Mouse (Mus musculus) hindbrain, embryonic 16.5 days (tissue): ENCODE measurements around the gene Naga. TPM values are rescaled to one million over a fixed set of nuclear protein-coding genes. Genes with fewer than 3 reads are reported as not detected.

ENCODE experiments used
- ATAC-seq: fragments of 200-750 bp; cut with Nextera tagmentation; 2 replicates; pipeline ENCODE4 v1.8.0; 2017; ENCODE audit warnings: moderate TSS enrichment, moderate library complexity
- H3K27ac ChIP-seq: fragments of 300-500 bp; sonication (generic); 2 replicates; pipeline ENCODE4 v1.5.1; 2014; ENCODE audit warnings: low read depth, mild to moderate bottlenecking, control low read depth, low read length, moderate library complexity
- H3K27me3 ChIP-seq: fragments of 300-500 bp; sonication (generic); replicated peaks from 2 replicates; pipeline ENCODE4 v1.6.1; 2014; ENCODE audit warnings: low read length; ENCODE audit not compliant: control insufficient read depth, insufficient read depth
- H3K36me3 ChIP-seq: fragments of 300-500 bp; sonication (generic); 2 replicates; pipeline ENCODE4 v1.6.1; 2014; ENCODE audit warnings: mild to moderate bottlenecking, low read length, moderate library complexity, mixed read lengths; ENCODE audit not compliant: control insufficient read depth, insufficient read depth
- H3K4me1 ChIP-seq: fragments of 300-500 bp; sonication (generic); 2 replicates; pipeline ENCODE4 v1.6.1; 2014; ENCODE audit warnings: low read depth, low read length; ENCODE audit not compliant: control insufficient read depth, insufficient read depth
- H3K4me2 ChIP-seq: fragments of 300-500 bp; sonication (generic); 2 replicates; pipeline ENCODE4 v1.6.1; 2014; ENCODE audit warnings: mild to moderate bottlenecking, low read length, control low read depth, moderate library complexity
- H3K4me3 ChIP-seq: fragments of 300-500 bp; sonication (generic); 2 replicates; pipeline ENCODE4 v1.5.1; 2014; ENCODE audit warnings: mild to moderate bottlenecking, low read length, control low read depth, moderate library complexity
- H3K9ac ChIP-seq: fragments of 300-500 bp; sonication (generic); 2 replicates; pipeline ENCODE4 v1.6.1; 2014; ENCODE audit warnings: low read depth, mild to moderate bottlenecking, control low read depth, low read length, moderate library complexity
- H3K9me3 ChIP-seq: fragments of 300-500 bp; sonication (generic); 2 replicates; pipeline ENCODE4 v1.6.1; 2014; ENCODE audit warnings: mild to moderate bottlenecking, low read length, moderate library complexity; ENCODE audit not compliant: control insufficient read depth
- WGBS: fragments of 180-500 bp; shearing (Covaris S2); extraction: QIAGEN DNeasy Blood & Tissue Kit; methylation state at CpG from one replicate; pipeline ENCODE4 v1.1.7; 2014; 5-methylcytosine and 5-hydroxymethylcytosine counted together
- polyA plus RNA-seq: library from polyadenylated mRNA; unstranded; fragments of >200 nt; fragmentation: Nextera tagmentation; extraction: Ambion mirVana; gene quantifications from 2 replicates; pipeline ENCODE4 v1.2.1, GENCODE M21; 2015

Naga gene
- polyA plus RNA-seq, 1 experiment from 2014 or later, result 32.8 TPM

GRCm38 (mm10) chr15:82292851-82293250 lies 45.9 kb downstream of the Naga start:
- Histone ChIP-seq H3K4me3 (no peak overlapping the region), H3K9ac (peak overlapping the region; percentile 17; the same call in 1 of the 2 replicates), H3K27me3 (no peaks in the 10 kb centered on the region), H3K4me1 (peaks cover 15% of the 10 kb centered on the region), H3K4me2 (peak overlapping the region; percentile 41), H3K9me3 (no peaks in the 10 kb centered on the region), H3K36me3 (peaks cover 32% of the 10 kb centered on the region), H3K27ac (peak overlapping the region; percentile 70)
- ATAC-seq, result peak; percentile 29
- 10% methylated on average over 5 of the region's 5 CpGs for WGBS

GRCm38 (mm10) chr15:82290252-82290651 lies 48.5 kb downstream of the Naga start:
- peaks cover 45% of the 10 kb centered on the region for H3K36me3 ChIP-seq
- ATAC-seq, result no peak
- no peaks in the 10 kb centered on the region for H3K27me3 ChIP-seq
- H3K4me1 ChIP-seq, result peaks cover 15% of the 10 kb centered on the region
- no peak overlapping the region for H3K9ac ChIP-seq
- H3K27ac ChIP-seq, result no peak overlapping the region
- WGBS, result 84% methylated on average over 7 of the region's 7 CpGs
- H3K4me3 ChIP-seq, result no peak overlapping the region
- H3K9me3 ChIP-seq, result no peaks in the 10 kb centered on the region
- no peak overlapping the region for H3K4me2 ChIP-seq

GRCm38 (mm10) chr15:82286157-82286556 lies 52.6 kb downstream of the Naga start:
- ATAC-seq, result no peak
- H3K9ac ChIP-seq, result no peak overlapping the region
- no peak overlapping the region for H3K4me2 ChIP-seq
- no peaks in the 10 kb centered on the region for H3K27me3 ChIP-seq
- H3K27ac ChIP-seq, result no peak overlapping the region
- no peaks in the 10 kb centered on the region for H3K9me3 ChIP-seq
- H3K36me3 ChIP-seq, result peaks cover 63% of the 10 kb centered on the region
- WGBS, result 73% methylated on average over 12 of the region's 12 CpGs
- no peak overlapping the region for H3K4me3 ChIP-seq
- no peaks in the 10 kb centered on the region for H3K4me1 ChIP-seq

GRCm38 (mm10) chr15:82280638-82281037 lies 58.1 kb downstream of the Naga start:
- WGBS, result 74% methylated on average over 4 of the region's 4 CpGs
- no peak for ATAC-seq
- Histone ChIP-seq H3K27me3 (no peaks in the 10 kb centered on the region), H3K4me1 (peaks cover 19% of the 10 kb centered on the region), H3K4me2 (no peak overlapping the region), H3K9ac (no peak overlapping the region), H3K4me3 (no peak overlapping the region), H3K27ac (no peak overlapping the region), H3K36me3 (peaks cover 43% of the 10 kb centered on the region), H3K9me3 (no peaks in the 10 kb centered on the region)

Other genes starting within 250 kb of the Naga start
- gene Ccdc134, start 211.0 kb downstream of the Naga start, polyA plus RNA-seq, result 10.6 and 11.9 TPM in 2 replicates
- gene Srebf2, start 191.7 kb downstream of the Naga start, polyA plus RNA-seq, result 179 and 196 TPM in 2 replicates
- 3.4 and 4.2 TPM in 2 replicates for gene Shisa8, start 126.1 kb downstream of the Naga start, polyA plus RNA-seq
- gene Tnfrsf13c, start 114.6 kb downstream of the Naga start, polyA plus RNA-seq, result 0.10 and 0.31 TPM in 2 replicates
- gene Cenpm, start 94.2 kb downstream of the Naga start, polyA plus RNA-seq, result 20.0 and 24.0 TPM in 2 replicates
- gene 1500009C09Rik, start 86.5 kb downstream of the Naga start, polyA plus RNA-seq, result 16.7 and 20.3 TPM in 2 replicates
- gene Sept3, start 64.0 kb downstream of the Naga start, polyA plus RNA-seq, result 321 and 348 TPM in 2 replicates
- gene Wbp2nl, start 40.0 kb downstream of the Naga start, polyA plus RNA-seq, result 0.10 TPM in 1 of 2 replicates, not detected in the other
- 1.6 and 2.1 TPM in 2 replicates for gene Pheta2, start within 50 bp of the Naga start, polyA plus RNA-seq
- 354 and 397 TPM in 2 replicates for gene Smdt1, start within 50 bp of the Naga start, polyA plus RNA-seq
- gene Ndufa6, start 15.4 kb upstream of the Naga start, polyA plus RNA-seq, result 345 and 392 TPM in 2 replicates
- 3.3 TPM in 2 replicates for gene Cyp2d22, start 41.3 kb upstream of the Naga start, polyA plus RNA-seq
- gene Cyp2d11, start 55.1 kb upstream of the Naga start, polyA plus RNA-seq, result not detected in 2 replicates
- not detected in 2 replicates for gene Cyp2d10, start 68.3 kb upstream of the Naga start, polyA plus RNA-seq
- gene Cyp2d9, start 94.5 kb upstream of the Naga start, polyA plus RNA-seq, result not detected in 2 replicates
- not detected in 2 replicates for gene Cyp2d12, start 216.1 kb upstream of the Naga start, polyA plus RNA-seq